Mouse (Mus musculus) lung, embryonic 14.5 days (tissue): ENCODE measurements at regions not wholly inside any gene's neighbourhood (a gene's known extent, or its start where the extent isn't known, plus 50 kb on each side); places are given as distances from the start of the nearest gene placed in this dataset.
A peak's percentile ranks its signal among the peaks of the same experiment; 100 is the strongest.

Experiments used
- ATAC-seq: fragments of 200-750 bp; cut with Nextera tagmentation; 2 replicates; pipeline ENCODE4 v1.8.0; 2017; ENCODE audit warnings: mild to moderate bottlenecking, moderate TSS enrichment, moderate library complexity; ENCODE audit not compliant: insufficient read depth
- DNase-seq: peaks from one replicate; pipeline ENCODE4 v3.0.0-alpha.2; 2015
- H3K27ac ChIP-seq: fragments of 300-500 bp; sonication (generic); 2 replicates; pipeline ENCODE4 v1.5.1; 2014; ENCODE audit warnings: low read depth, mild to moderate bottlenecking, moderate library complexity
- H3K27me3 ChIP-seq: fragments of 300-500 bp; sonication (generic); 2 replicates; pipeline ENCODE4 v1.6.1; 2014; ENCODE audit warnings: low read length, control low read depth; ENCODE audit not compliant: insufficient read depth
- H3K36me3 ChIP-seq: fragments of 300-500 bp; sonication (generic); 2 replicates; pipeline ENCODE4 v1.6.1; 2014; ENCODE audit warnings: control low read depth; ENCODE audit not compliant: insufficient read depth
- H3K4me1 ChIP-seq: fragments of 300-500 bp; sonication (generic); 2 replicates; pipeline ENCODE4 v1.6.1; 2014; ENCODE audit warnings: antibody characterized with exemption, control low read depth; ENCODE audit not compliant: insufficient read depth
- H3K4me2 ChIP-seq: fragments of 300-500 bp; sonication (generic); 2 replicates; pipeline ENCODE4 v1.6.1; 2014; ENCODE audit warnings: mild to moderate bottlenecking
- H3K4me3 ChIP-seq: fragments of 300-500 bp; sonication (generic); 2 replicates; pipeline ENCODE4 v1.5.1; 2014; ENCODE audit warnings: low read depth, low read length
- H3K9ac ChIP-seq: fragments of 300-500 bp; sonication (generic); 2 replicates; pipeline ENCODE4 v1.6.1; 2014
- H3K9me3 ChIP-seq: fragments of 300-500 bp; sonication (generic); 2 replicates; pipeline ENCODE4 v1.6.1; 2016; ENCODE audit warnings: low read depth, low read length, control low read depth
- CTCF ChIP-seq: IDR thresholded peaks from 2 replicates; pipeline ENCODE4 v1.5.1; 2016; ENCODE audit warnings: antibody characterized with exemption, low read depth
- WGBS: fragments of 180-500 bp; shearing (Covaris S2); extraction: QIAGEN DNeasy Blood & Tissue Kit; methylation state at CpG from one replicate; pipeline ENCODE4 v1.1.7; 2014; 5-methylcytosine and 5-hydroxymethylcytosine counted together

- H3K4me3 ChIP-seq = no peak overlapping the region
- TF ChIP-seq CTCF = no peak
- DNase-seq = no peak
- no peak overlapping the region for H3K4me2 ChIP-seq
- H3K9ac ChIP-seq = no peak overlapping the region
- H3K36me3 ChIP-seq = no peaks in the 10 kb centered on the region
- no peaks in the 10 kb centered on the region for H3K4me1 ChIP-seq
- no peak overlapping the region for H3K27ac ChIP-seq
- no peaks in the 10 kb centered on the region for H3K27me3 ChIP-seq
- no peaks in the 10 kb centered on the region for H3K9me3 ChIP-seq
- WGBS = 42% methylated on average over 12 of the region's 12 CpGs
- no peak for ATAC-seq
These were observed 70.8 kb upstream of the Grik3 start for GRCm38 (mm10) chr4:125419491-125420255.

GRCm38 (mm10) chr4:125415308-125415707 is 75.2 kb upstream of the Grik3 start:
- 57% methylated on average over 11 of the region's 11 CpGs for WGBS
- Histone ChIP-seq H3K9me3 (no peaks in the 10 kb centered on the region), H3K4me3 (no peak overlapping the region), H3K4me2 (no peak overlapping the region), H3K9ac (no peak overlapping the region), H3K27ac (no peak overlapping the region), H3K4me1 (no peaks in the 10 kb centered on the region), H3K36me3 (no peaks in the 10 kb centered on the region), H3K27me3 (no peaks in the 10 kb centered on the region)
- ATAC-seq = no peak
- DNase-seq = no peak
- no peak for TF ChIP-seq CTCF

- H3K27ac ChIP-seq = no peak overlapping the region
- no peaks in the 10 kb centered on the region for H3K9me3 ChIP-seq
- 65% methylated on average over 7 of the region's 7 CpGs for WGBS
- no peak overlapping the region for H3K9ac ChIP-seq
- H3K4me1 ChIP-seq = no peaks in the 10 kb centered on the region
- H3K27me3 ChIP-seq = no peaks in the 10 kb centered on the region
- ATAC-seq = peak; percentile 79; the same call in 1 of the 2 replicates
- H3K4me2 ChIP-seq = no peak overlapping the region
- no peak for TF ChIP-seq CTCF
- H3K4me3 ChIP-seq = no peak overlapping the region
- DNase-seq = peak; percentile 18
- no peaks in the 10 kb centered on the region for H3K36me3 ChIP-seq
These were observed 76.4 kb upstream of the Grik3 start for GRCm38 (mm10) chr4:125413833-125414719.

GRCm38 (mm10) chr4:125410736-125411441 is 79.6 kb upstream of the Grik3 start:
- Histone ChIP-seq H3K4me1 (no peaks in the 10 kb centered on the region), H3K4me2 (no peak overlapping the region), H3K36me3 (no peaks in the 10 kb centered on the region), H3K9me3 (no peaks in the 10 kb centered on the region), H3K9ac (no peak overlapping the region), H3K27ac (no peak overlapping the region), H3K27me3 (no peaks in the 10 kb centered on the region), H3K4me3 (no peak overlapping the region)
- WGBS = 41% methylated on average over 8 of the region's 8 CpGs
- DNase-seq (no peak), ATAC-seq (no peak)
- TF ChIP-seq CTCF = no peak

- Histone ChIP-seq H3K9ac (no peak overlapping the region), H3K36me3 (no peaks in the 10 kb centered on the region), H3K27ac (no peak overlapping the region), H3K27me3 (no peaks in the 10 kb centered on the region), H3K4me2 (no peak overlapping the region), H3K4me3 (no peak overlapping the region), H3K9me3 (no peaks in the 10 kb centered on the region), H3K4me1 (no peaks in the 10 kb centered on the region)
- no peak for DNase-seq
- WGBS = 75% methylated on average over 13 of the region's 13 CpGs
- no peak for ATAC-seq
- TF ChIP-seq CTCF = no peak
These were observed 91.0 kb upstream of the Grik3 start for GRCm38 (mm10) chr4:125399376-125400112.

- Histone ChIP-seq H3K4me3 (no peak overlapping the region), H3K9ac (no peak overlapping the region), H3K27me3 (no peaks in the 10 kb centered on the region), H3K4me1 (no peaks in the 10 kb centered on the region), H3K36me3 (no peaks in the 10 kb centered on the region), H3K9me3 (no peaks in the 10 kb centered on the region), H3K27ac (no peak overlapping the region), H3K4me2 (no peak overlapping the region)
- DNase-seq (no peak), ATAC-seq (no peak)
- WGBS = 61% methylated on average over 12 of the region's 12 CpGs
- no peak for TF ChIP-seq CTCF
These were observed 93.5 kb upstream of the Grik3 start for GRCm38 (mm10) chr4:125397007-125397461.
